23 mouse cellular contexts compared by ENCODE assay signal in genomic region chr8:80825136-80825535, GRCm38 (mm10). TPM values are rescaled to one million over a fixed set of nuclear protein-coding genes. Genes with fewer than 3 reads are reported as not detected.
A peak's percentile ranks its signal among the peaks of the same experiment; 100 is the strongest.
DNase-seq lines count a peak whose midpoint lies in the region; ATAC-seq and TF ChIP-seq lines count a peak whose summit lies in the region.
"Had no signal": no experiment of that assay in that cellular context is flagged by ENCODE, and none has a peak within 500 bp of the region (broad histone marks: within the 10 kb centered on the region; RNA-seq: fewer than 3 reads in every experiment).

No protein-coding gene starts in this region.

- no peak for TF ChIP-seq CTCF in cortical plate, adult 2 months (IDR thresholded peaks at IDR 0.05; ENCODE audit: extremely low read depth, insufficient read depth, low read length)

- H3K4me1 ChIP-seq in forebrain, embryonic 10.5 days = peaks cover 32% of the 10 kb centered on the region
- peaks cover 29% of the 10 kb centered on the region for H3K4me1 ChIP-seq in forebrain, embryonic 15.5 days
- peaks cover 74% of the 10 kb centered on the region for H3K4me1 ChIP-seq in heart, embryonic 12.5 days (replicated peaks)
- H3K4me1 ChIP-seq in heart, embryonic 11.5 days (ENCODE audit: control insufficient read depth, insufficient read depth, low read length) = peaks cover 40% of the 10 kb centered on the region
- peaks cover 56% of the 10 kb centered on the region for H3K4me1 ChIP-seq in kidney, embryonic 15.5 days
- H3K4me1 ChIP-seq in cortical plate, adult 2 months (ENCODE audit: control insufficient read depth, insufficient read depth, low read length) = peaks cover 3% of the 10 kb centered on the region

- no peak overlapping the region for H3K4me3 ChIP-seq in forebrain, embryonic 10.5 days
- no peak overlapping the region for H3K4me3 ChIP-seq in forebrain, embryonic 15.5 days
- no peak overlapping the region for H3K4me3 ChIP-seq in heart, embryonic 12.5 days
- H3K4me3 ChIP-seq in heart, embryonic 11.5 days (ENCODE audit: low read depth, low read length) = no peak overlapping the region
- no peak overlapping the region for H3K4me3 ChIP-seq in kidney, embryonic 15.5 days (replicated peaks)
- no peak overlapping the region for H3K4me3 ChIP-seq in cortical plate, adult 2 months (ENCODE audit: insufficient read depth, low read length)
- H3K4me3 ChIP-seq: embryonic facial prominence, embryonic 12.5 days; limb, embryonic 12.5 days; liver, embryonic 15.5 days; stomach, embryonic 15.5 days had no signal

- H3K9me3 ChIP-seq in forebrain, embryonic 10.5 days = no peaks in the 10 kb centered on the region
- no peaks in the 10 kb centered on the region for H3K9me3 ChIP-seq in forebrain, embryonic 15.5 days
- H3K9me3 ChIP-seq in heart, embryonic 12.5 days (replicated peaks) = no peaks in the 10 kb centered on the region
- no peaks in the 10 kb centered on the region for H3K9me3 ChIP-seq in heart, embryonic 11.5 days (replicated peaks; ENCODE audit: control insufficient read depth, low read length)
- no peaks in the 10 kb centered on the region for H3K9me3 ChIP-seq in kidney, embryonic 15.5 days (replicated peaks)
- H3K9me3 ChIP-seq: embryonic facial prominence, embryonic 12.5 days; limb, embryonic 12.5 days; liver, embryonic 15.5 days; stomach, embryonic 15.5 days had no signal

- no peak for DNase-seq in forebrain, embryonic 10.5 days (ENCODE audit: extremely low spot score, low spot score)
- no peak for DNase-seq in kidney, adult 8-10 months
- DNase-seq: adrenal gland, adult 8-10 months; cerebellum, adult 9-10 months; kidney, adult 2 months; kidney, postnatal 36 days; layer of hippocampus, adult 9-11 months; thymus, adult 18-20 months; thymus, postnatal 4 days had no signal

- peak overlapping the region; percentile 25; the same call in 1 of the 2 replicates for H3K27ac ChIP-seq in forebrain, embryonic 10.5 days
- no peak overlapping the region for H3K27ac ChIP-seq in forebrain, embryonic 15.5 days (replicated peaks)
- H3K27ac ChIP-seq in heart, embryonic 12.5 days (ENCODE audit: poor library complexity, severe bottlenecking) = peak overlapping the region; percentile 45; the same call in 1 of the 2 replicates
- no peak overlapping the region for H3K27ac ChIP-seq in heart, embryonic 11.5 days (ENCODE audit: low read depth, low read length)
- 0 out of 2 replicates have a peak overlapping the region, but pooled peaks have one; percentile 28 for H3K27ac ChIP-seq in kidney, embryonic 15.5 days
- H3K27ac ChIP-seq in cortical plate, adult 2 months (ENCODE audit: insufficient read depth, low read length) = peak overlapping the region; percentile 74; the same call in 1 of the 2 replicates
- H3K27ac ChIP-seq: embryonic facial prominence, embryonic 12.5 days; hindbrain, embryonic 14.5 days; limb, embryonic 12.5 days; liver, embryonic 15.5 days; macrophage; stomach, embryonic 15.5 days had no signal

- ATAC-seq in forebrain, embryonic 15.5 days (replicated peaks) = no peak; the same call in 1 of the 2 replicates
- no peak for ATAC-seq in heart, embryonic 12.5 days (ENCODE audit: insufficient number of reproducible peaks, low FRiP score)
- no peak for ATAC-seq in heart, embryonic 11.5 days (replicated peaks; ENCODE audit: insufficient number of reproducible peaks, low FRiP score, low TSS enrichment)
- ATAC-seq in kidney, embryonic 15.5 days (replicated peaks; ENCODE audit: low FRiP score) = no peak
- ATAC-seq in erythroblast, adult 5-6 weeks (replicated peaks; ENCODE audit: low FRiP score, poor library complexity, severe bottlenecking) = no peak
- ATAC-seq: CD4-positive, CD25-positive, alpha-beta regulatory T cell, adult 4 months; Patski had no signal

- H3K27me3 ChIP-seq in forebrain, embryonic 10.5 days (ENCODE audit: poor library complexity, severe bottlenecking) = no peaks in the 10 kb centered on the region
- H3K27me3 ChIP-seq in forebrain, embryonic 15.5 days = no peaks in the 10 kb centered on the region
- no peaks in the 10 kb centered on the region for H3K27me3 ChIP-seq in heart, embryonic 12.5 days (replicated peaks)
- no peaks in the 10 kb centered on the region for H3K27me3 ChIP-seq in heart, embryonic 11.5 days (ENCODE audit: control insufficient read depth, insufficient read depth, low read length)
- no peaks in the 10 kb centered on the region for H3K27me3 ChIP-seq in kidney, embryonic 15.5 days
- H3K27me3 ChIP-seq: embryonic facial prominence, embryonic 12.5 days; limb, embryonic 12.5 days; liver, embryonic 15.5 days; Patski; stomach, embryonic 15.5 days had no signal

- H3K4me2 ChIP-seq in forebrain, embryonic 15.5 days (replicated peaks) = no peak overlapping the region
- H3K4me2 ChIP-seq in heart, embryonic 12.5 days = no peak overlapping the region
- no peak overlapping the region for H3K4me2 ChIP-seq in heart, embryonic 11.5 days
- H3K4me2 ChIP-seq in kidney, embryonic 15.5 days = no peak overlapping the region
- H3K4me2 ChIP-seq: embryonic facial prominence, embryonic 12.5 days; hindbrain, embryonic 14.5 days; limb, embryonic 12.5 days; liver, embryonic 15.5 days; stomach, embryonic 15.5 days had no signal

- WGBS in forebrain, embryonic 10.5 days = 88% methylated on average over 4 of the region's 4 CpGs
- WGBS in forebrain, embryonic 15.5 days = 62% methylated on average over 4 of the region's 4 CpGs
- WGBS in heart, embryonic 12.5 days = 60% methylated on average over 4 of the region's 4 CpGs
- 80% methylated on average over 4 of the region's 4 CpGs for WGBS in heart, embryonic 11.5 days (ENCODE audit: insufficient replicate concordance)
- 69% methylated on average over 4 of the region's 4 CpGs for WGBS in kidney, embryonic 15.5 days

- no peaks in the 10 kb centered on the region for H3K36me3 ChIP-seq in forebrain, embryonic 10.5 days (replicated peaks)
- no peaks in the 10 kb centered on the region for H3K36me3 ChIP-seq in forebrain, embryonic 15.5 days
- no peaks in the 10 kb centered on the region for H3K36me3 ChIP-seq in heart, embryonic 12.5 days
- no peaks in the 10 kb centered on the region for H3K36me3 ChIP-seq in heart, embryonic 11.5 days (ENCODE audit: control insufficient read depth, insufficient read depth, low read length)
- H3K36me3 ChIP-seq in kidney, embryonic 15.5 days = no peaks in the 10 kb centered on the region
- H3K36me3 ChIP-seq: embryonic facial prominence, embryonic 12.5 days; limb, embryonic 12.5 days; stomach, embryonic 15.5 days had no signal

- no peak overlapping the region for H3K9ac ChIP-seq in forebrain, embryonic 15.5 days (replicated peaks)
- no peak overlapping the region for H3K9ac ChIP-seq in heart, embryonic 12.5 days
- H3K9ac ChIP-seq in heart, embryonic 11.5 days (ENCODE audit: low read depth, low read length) = no peak overlapping the region; the same call in 1 of the 2 replicates
- no peak overlapping the region for H3K9ac ChIP-seq in kidney, embryonic 15.5 days
- H3K9ac ChIP-seq: embryonic facial prominence, embryonic 12.5 days; hindbrain, embryonic 14.5 days; limb, embryonic 12.5 days; liver, embryonic 15.5 days; stomach, embryonic 15.5 days had no signal

- no peak for TF ChIP-seq POLR2A in cortical plate, adult 2 months (IDR thresholded peaks at IDR 0.05; ENCODE audit: extremely low read depth, insufficient read depth, low read length)

RNA-seq across cellular contexts. Expression of gene Gab1, which starts 55.2 kb away (rescaled TPM):
- polyA plus RNA-seq in forebrain, embryonic 10.5 days (2016; fragmentation: Nextera tagmentation; extraction: Ambion mirVana) = 10.1 and 11.4 TPM in 2 replicates
- polyA plus RNA-seq in forebrain, embryonic 15.5 days (2015; fragmentation: Nextera tagmentation; extraction: Ambion mirVana) = 12.0 and 13.6 TPM in 2 replicates
- polyA plus RNA-seq in heart, embryonic 12.5 days (2016; fragmentation: Nextera tagmentation; extraction: Ambion mirVana) = 42.5 and 44.8 TPM in 2 replicates
- polyA plus RNA-seq in heart, embryonic 11.5 days (2014; fragmentation: Nextera tagmentation; extraction: Ambion mirVana) = 35.0 and 41.4 TPM in 2 replicates
- polyA plus RNA-seq in kidney, embryonic 15.5 days (2015; fragmentation: Nextera tagmentation; extraction: Ambion mirVana) = 16.4 and 16.8 TPM in 2 replicates
- 21.3 and 25.9 TPM in 2 replicates for polyA plus RNA-seq in cortical plate, adult 2 months (2012; rRNA removed)
- total RNA-seq in erythroblast, adult 5-6 weeks (2015; ENCODE audit: low replicate concordance) = 4.4 and 7.5 TPM in 2 replicates
- total RNA-seq in erythroblast, adult 5-6 weeks (2017; ENCODE audit: low replicate concordance) = 2.0 and 2.5 TPM in 2 replicates
- polyA plus RNA-seq: CD4-positive, CD25-positive, alpha-beta regulatory T cell, adult 4 months had no signal

Comparison
In these comparisons a context has a peak if more than half of its experiments do, and no peak if none do; other contexts are left out.
1. H3K27ac ChIP-seq: peak in forebrain, embryonic 10.5 days (single experiment), heart, embryonic 12.5 days (single experiment), kidney, embryonic 15.5 days (single experiment) and cortical plate, adult 2 months (single experiment); none in forebrain, embryonic 15.5 days (single experiment) and heart, embryonic 11.5 days (single experiment).